Mouse (Mus musculus) forelimb bud, embryonic 11.5 days (tissue): ENCODE results near the gene BC035947.
A peak's percentile ranks its signal among the peaks of the same experiment; 100 is the strongest.
"Not testable (repeated sequence)": the region's sequence is repeated elsewhere in the genome, so short reads cannot be mapped to it uniquely, and the experiment has no call there.

ENCODE experiments used
- DNase-seq: peaks from one replicate; pipeline ENCODE4 v3.0.0-alpha.2; 2012; ENCODE audit warnings: low read depth, low spot score

BC035947 gene

GRCm38 (mm10) chr1:78511621-78512160 is at the start of gene BC035947:
Gene BC035947 (minus strand): TSS chr1:78512158.
- DNase-seq = peak; percentile 14

- no peak for DNase-seq
Measured at GRCm38 (mm10) chr1:78554012-78554666, 42.2 kb upstream of the BC035947 start.

- DNase-seq = no peak
Measured at GRCm38 (mm10) chr1:78548961-78549360, 37.0 kb upstream of the BC035947 start.

GRCm38 (mm10) chr1:78546258-78546657 is 34.3 kb upstream of the BC035947 start:
- no peak for DNase-seq

- not testable (repeated sequence) for DNase-seq
Measured at GRCm38 (mm10) chr1:78543631-78544030, 31.7 kb upstream of the BC035947 start.

- DNase-seq = peak; percentile 14
Measured at GRCm38 (mm10) chr1:78539166-78539565, 27.2 kb upstream of the BC035947 start.

GRCm38 (mm10) chr1:78538396-78538795 is 26.4 kb upstream of the BC035947 start:
- no peak for DNase-seq

- peak; percentile 16 for DNase-seq
Measured at GRCm38 (mm10) chr1:78537494-78538010, 25.6 kb upstream of the BC035947 start.

- peak; percentile 63 for DNase-seq
Measured at GRCm38 (mm10) chr1:78536310-78537164, 24.6 kb upstream of the BC035947 start.

GRCm38 (mm10) chr1:78534428-78535150 is 22.6 kb upstream of the BC035947 start:
- DNase-seq = no peak

GRCm38 (mm10) chr1:78532184-78532800 is 20.3 kb upstream of the BC035947 start:
- no peak for DNase-seq

- DNase-seq = no peak
Measured at GRCm38 (mm10) chr1:78530500-78531215, 18.7 kb upstream of the BC035947 start.

GRCm38 (mm10) chr1:78529011-78529410 is 17.1 kb upstream of the BC035947 start:
- DNase-seq = no peak

- DNase-seq = no peak
Measured at GRCm38 (mm10) chr1:78528356-78528755, 16.4 kb upstream of the BC035947 start.

GRCm38 (mm10) chr1:78525189-78525886 is 13.4 kb upstream of the BC035947 start:
- DNase-seq = peak; percentile 72

- no peak for DNase-seq
Measured at GRCm38 (mm10) chr1:78518907-78519306, 6.9 kb upstream of the BC035947 start.

- DNase-seq = no peak
Measured at GRCm38 (mm10) chr1:78512756-78513155, 798 bp upstream of the BC035947 start.

- no peak for DNase-seq
Measured at GRCm38 (mm10) chr1:78510862-78511261, 1.1 kb downstream of the BC035947 start, which contains the start of gene Mogat1. Gene Mogat1 (plus strand): TSS chr1:78510991.

GRCm38 (mm10) chr1:78507137-78507536 is 4.8 kb downstream of the BC035947 start:
- DNase-seq = no peak

- DNase-seq = no peak
Measured at GRCm38 (mm10) chr1:78502527-78502926, 9.4 kb downstream of the BC035947 start.
